Comparison of ENCODE assay signal across 8 mouse cellular contexts in genomic region chr4:105109199-105109989, GRCm38 (mm10). TPM values are rescaled to one million over a fixed set of nuclear protein-coding genes. Genes with fewer than 3 reads are reported as not detected.
DNase-seq lines count a peak whose midpoint lies in the region; ATAC-seq lines count a peak whose summit lies in the region.

Prkaa2 (minus strand) TSS chr4:105109890.

- peak; percentile 74 for DNase-seq in ZHBTc4 (ENCODE audit: low read depth, low spot score)
- DNase-seq in gastrocnemius, postnatal 14 days: peak; percentile 78
- DNase-seq in induced T-regulatory cell, adult 2 months (ENCODE audit: low read depth): peak; percentile 12
- peak; percentile 68 for DNase-seq in left cerebral cortex, adult 8-10 months (ENCODE audit: low spot score in 2 of 2)
- peak; percentile 87 for DNase-seq in right cerebral cortex, adult 18-20 months
- peak; percentile 63 to 76 for DNase-seq in urinary bladder, adult 18-20 months (ENCODE audit: low spot score in 2 of 2)

- no peaks in the 10 kb centered on the region for H3K36me3 ChIP-seq in macrophage (ENCODE audit: inconsistent target)

- 2% methylated on average over 56 of the region's 80 CpGs for WGBS in macrophage (ENCODE audit: missing documents)

- no peaks in the 10 kb centered on the region for H3K79me2 ChIP-seq in macrophage (ENCODE audit: inconsistent target)

- ATAC-seq in common myeloid progenitor, adult 5-6 weeks (replicated peaks; ENCODE audit: low read depth, poor library complexity, severe bottlenecking): peak; percentile 72

- intact Hi-C loops in gastrocnemius, postnatal 14 days (cut with DNase I; ENCODE audit: low total_unique reads): no loop called here

- peak within 1 kb of the TSS; percentile 24 for H3K4me3 ChIP-seq in macrophage (ENCODE audit: inconsistent target)

- H3K27ac ChIP-seq in macrophage: no peak within 1 kb of the TSS

RNA-seq across cellular contexts. Expression of gene Prkaa2, which starts in this region (rescaled TPM):
- 0.05 and 0.10 TPM in 2 replicates for total RNA-seq in common myeloid progenitor, adult 5-6 weeks (2017)
- total RNA-seq in gastrocnemius, postnatal 14 days (2021): 10 to 100 TPM; 88.8 to 96.3 TPM
- total RNA-seq in left cerebral cortex, adult 8-10 months (2022): 10 to 100 TPM; 28.1 to 33.4 (median 28.7) TPM
- total RNA-seq in macrophage (2018; cell fraction: chromatin; rRNA removed): 1 to 10 TPM in 1 of 26 experiments, under 1 TPM in 20, not detected in 5; 0.07 to 1.0 (median 0.17) TPM
- under 1 TPM; 0.07 to 0.26 (median 0.15) TPM for total RNA-seq in macrophage (2018; cell fraction: cytosol; rRNA removed)
- total RNA-seq in macrophage (2018; cell fraction: nucleus; rRNA removed): 1 to 10 TPM in 1 of 26 experiments, under 1 TPM in 24, not detected in 1; 0.08 to 1.2 (median 0.28) TPM
- polyA plus RNA-seq in macrophage (2018): 0.08 to 0.25 TPM (median 0.13 TPM) in 3 replicates

Comparison
In these comparisons a context has a peak if more than half of its experiments do, and no peak if none do; other contexts are left out.
1. RNA of gene Prkaa2 (total RNA-seq): 88.8 to 96.3 TPM in gastrocnemius, postnatal 14 days and 28.1 to 33.4 TPM in left cerebral cortex, adult 8-10 months; 0.05 to 0.10 TPM in common myeloid progenitor, adult 5-6 weeks; every median in the first group is over 10 times any median in the second.
2. Peak in ATAC-seq in common myeloid progenitor, adult 5-6 weeks; RNA of the gene not detected or under 1 TPM.
3. DNase-seq: peak in every context shown above with its lines; median percentile 87 in right cerebral cortex, adult 18-20 months; 78 in gastrocnemius, postnatal 14 days; 74 in ZHBTc4; 70 in urinary bladder, adult 18-20 months; 68 in left cerebral cortex, adult 8-10 months; 12 in induced T-regulatory cell, adult 2 months.